Mouse (Mus musculus) layer of hippocampus, adult 2 months (tissue): Measurements from ENCODE around the gene Zfp90. TPM values are rescaled to one million over a fixed set of nuclear protein-coding genes. Genes with fewer than 3 reads are reported as not detected.

Source experiments
- DNase-seq, 2 experiments: peaks; one replicate each; pipeline ENCODE4 v3.0.0; 2022; ENCODE audit warnings: low spot score in 2 of 2
- H3K27ac ChIP-seq: fragments of 200-600 bp; 2 replicates; pipeline ENCODE4 v1.8.1; 2022
- H3K4me3 ChIP-seq: fragments of 200-600 bp; 2 replicates; pipeline ENCODE4 v1.8.1; 2022; ENCODE audit warnings: mild to moderate bottlenecking
- CTCF ChIP-seq: fragments of 200-600 bp; conservative IDR thresholded peaks from 2 replicates; pipeline ENCODE4 v1.8.1; 2022; ENCODE audit warnings: antibody characterized with exemption, mild to moderate bottlenecking, moderate library complexity
- long read RNA-seq, 2 experiments: library from polyadenylated mRNA; stranded (forward); transcript quantifications; one replicate each; pipeline ENCODE4 v2.0.0; 2021; ENCODE audit warnings: borderline mapping rate in 2 of 2
- total RNA-seq, 2 experiments: library from RNA; stranded (reverse); gene quantifications; 2 replicates each; pipeline ENCODE4 v1.2.3; 2021

Zfp90 gene
- 10 to 100 TPM; 10.6 to 12.9 TPM for total RNA-seq
- long read RNA-seq, experiment 1, partial matches to known transcripts, result 3 of 12 reads
- long read RNA-seq, experiment 1, other reads (novel, unspliced or antisense), result 1 of 12 reads
- long read RNA-seq, experiment 2, partial matches to known transcripts, result 3 of 13 reads
- long read RNA-seq, experiment 2, other reads (novel, unspliced or antisense), result 2 of 13 reads

DNA sequence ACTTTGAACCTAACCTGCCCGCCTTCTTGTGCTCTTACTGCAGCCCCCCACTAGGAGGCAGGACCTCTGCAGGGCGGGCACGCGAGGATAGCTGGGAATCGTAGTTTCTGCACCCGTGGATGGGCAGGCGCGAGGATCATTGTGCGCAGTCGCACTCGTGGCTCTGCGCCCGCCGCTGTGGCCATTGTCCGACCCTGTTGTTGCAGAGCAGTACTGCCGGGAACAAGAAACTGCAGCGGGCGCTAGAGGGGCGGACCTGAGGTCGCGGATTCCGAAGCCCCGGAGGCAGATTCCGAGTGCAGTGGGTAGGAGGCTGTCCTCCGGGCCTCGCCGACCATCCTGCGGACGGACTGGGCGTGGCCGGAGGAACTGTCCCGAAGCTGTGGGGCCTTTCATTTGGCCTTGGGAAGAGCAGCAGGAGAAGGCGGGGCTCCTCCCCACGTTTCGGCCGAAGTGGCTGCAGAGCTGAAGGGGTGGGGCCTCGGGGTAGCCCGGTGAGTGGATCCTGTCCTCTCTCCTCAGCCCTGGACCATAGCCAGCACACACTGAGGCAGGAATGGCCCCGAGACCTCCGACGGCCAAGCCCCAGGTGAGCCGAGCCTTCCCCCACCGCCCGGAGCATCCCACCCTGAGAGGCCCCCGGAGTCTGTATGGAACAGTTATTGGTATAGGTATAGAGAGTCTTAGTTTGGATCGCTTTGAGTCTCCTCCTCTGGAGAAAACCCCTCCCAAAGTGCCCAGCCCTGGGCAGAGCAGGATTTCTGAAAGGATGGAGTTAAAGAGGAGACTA lies at the start of gene Zfp90:
Gene Zfp90 (plus strand): TSS at position 146 of the 790 bp plus-strand sequence.
- peak; percentile 81 for TF ChIP-seq CTCF
- H3K27ac ChIP-seq, result peak within 1 kb of the TSS; percentile 86
- peak within 1 kb of the TSS; percentile 74 for H3K4me3 ChIP-seq
- DNase-seq, result peak; percentile 93

DNA sequence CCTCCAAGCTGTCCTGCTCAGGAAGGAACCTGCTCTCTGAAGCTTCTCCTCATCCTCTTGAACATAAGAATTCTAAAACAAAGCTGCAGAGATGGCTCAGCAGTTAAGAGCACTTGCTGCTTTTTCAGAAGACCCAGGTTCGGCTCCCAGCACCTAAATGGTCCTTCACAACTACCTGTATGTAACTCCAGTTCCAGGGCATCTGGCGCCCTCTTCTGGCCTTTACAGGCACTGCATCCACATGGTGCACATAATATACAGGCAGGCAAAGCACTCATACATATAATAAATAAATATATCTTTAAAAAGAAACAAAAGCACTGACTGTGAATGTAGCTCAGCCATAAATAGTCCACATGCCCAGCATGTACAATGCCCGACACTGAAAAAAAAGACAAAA lies 46.6 kb upstream of the Zfp90 start:
- Histone ChIP-seq H3K27ac (no peak overlapping the region), H3K4me3 (no peak overlapping the region)
- TF ChIP-seq CTCF, result peak; percentile 54
- DNase-seq, result no peak

DNA sequence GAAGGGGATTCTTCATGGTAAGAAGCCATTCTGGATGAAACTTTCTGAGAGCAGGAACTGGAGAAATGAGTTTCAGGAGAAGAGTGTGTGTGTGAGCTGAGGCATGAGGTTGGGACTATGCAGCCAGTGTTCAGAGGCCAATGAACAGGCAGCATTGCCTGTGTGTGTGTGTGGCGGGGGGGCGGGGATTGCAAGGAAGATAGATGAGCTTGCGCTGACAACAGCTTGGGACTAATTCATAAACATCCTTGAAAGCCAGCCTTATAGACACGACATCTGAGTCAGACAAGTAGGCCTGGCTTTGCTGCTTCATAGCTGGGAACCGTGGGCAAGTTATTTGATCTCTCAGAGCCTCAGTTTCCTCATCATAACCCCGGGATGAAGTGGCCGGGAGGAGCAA lies 46.1 kb upstream of the Zfp90 start:
- no peak overlapping the region for H3K4me3 ChIP-seq
- H3K27ac ChIP-seq, result no peak overlapping the region
- no peak for DNase-seq
- no peak for TF ChIP-seq CTCF

DNA sequence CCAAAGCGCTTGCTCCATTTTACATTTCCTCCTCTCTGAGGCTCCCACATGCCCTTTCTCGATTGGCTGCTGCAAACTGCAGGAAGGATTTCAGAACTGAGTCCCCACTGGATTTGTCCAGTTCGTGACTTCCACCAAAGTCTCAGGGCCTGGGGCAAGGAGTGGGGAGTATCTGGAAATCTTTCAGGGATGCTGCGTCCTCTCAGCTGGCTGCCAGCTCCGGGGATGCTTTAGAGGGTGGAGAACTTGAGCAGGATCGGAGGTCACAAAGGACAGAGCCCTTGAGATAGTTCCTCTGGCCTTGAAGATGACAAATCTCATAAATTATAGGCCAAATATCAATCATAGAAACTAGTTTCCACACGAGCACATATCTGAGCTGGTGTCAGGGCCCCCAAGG lies 39.2 kb upstream of the Zfp90 start:
- Histone ChIP-seq H3K4me3 (no peak overlapping the region), H3K27ac (no peak overlapping the region)
- no peak for TF ChIP-seq CTCF
- DNase-seq, result no peak

DNA sequence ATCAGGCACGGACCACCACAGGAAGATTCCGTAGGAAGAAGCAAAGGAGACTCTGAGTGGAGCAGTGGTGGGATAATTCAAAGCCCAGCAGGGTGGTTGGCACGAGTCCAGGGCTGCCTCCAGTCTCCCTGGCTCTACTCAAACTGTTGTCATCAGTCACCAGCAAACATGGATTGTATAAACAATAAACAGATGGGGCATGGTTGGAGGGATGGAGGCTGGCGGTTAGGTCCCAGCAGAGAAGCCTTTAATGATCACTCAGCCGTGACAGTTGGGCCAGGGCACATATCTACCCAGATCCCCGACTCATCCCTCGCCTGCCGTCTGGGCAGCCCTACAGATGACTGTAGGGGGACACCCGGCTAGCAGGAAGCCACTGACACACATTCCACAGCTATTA lies 38.3 kb upstream of the Zfp90 start:
- TF ChIP-seq CTCF, result no peak
- peak in 1 of 2 experiments; percentile 22 for DNase-seq

DNA sequence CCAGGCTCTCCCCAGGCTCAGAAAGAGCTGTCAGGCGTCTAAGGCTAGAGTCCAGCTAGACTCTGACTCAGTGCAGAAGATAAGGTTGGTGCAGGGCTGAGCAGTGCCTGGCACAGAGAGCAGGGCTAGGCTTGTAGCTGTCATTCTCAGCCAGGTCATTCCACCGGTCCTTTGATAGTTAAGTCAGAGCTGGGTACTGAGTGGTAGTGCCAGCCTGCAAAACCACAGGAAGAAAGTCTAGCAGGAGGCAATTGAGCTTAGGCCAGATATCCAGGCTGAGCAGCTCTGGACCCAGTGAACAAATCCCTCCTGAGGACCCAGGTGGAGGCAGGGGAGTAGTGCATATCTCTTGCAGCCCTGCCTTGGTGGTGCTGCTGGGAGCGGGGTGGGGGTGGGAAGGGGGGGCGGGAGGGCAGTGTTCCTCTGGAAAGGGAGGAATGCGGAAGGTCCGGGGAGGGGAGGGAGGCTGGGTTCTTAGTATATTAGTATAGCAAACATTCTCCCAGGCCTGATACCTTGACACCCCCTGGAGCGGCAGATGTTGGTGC lies 36.6 kb upstream of the Zfp90 start:
- H3K27ac ChIP-seq, result no peak overlapping the region
- TF ChIP-seq CTCF, result no peak
- no peak overlapping the region for H3K4me3 ChIP-seq
- no peak for DNase-seq

More for the DNA sequence above, 38.3 kb upstream of the Zfp90 start:
- no peak overlapping the region for H3K4me3 ChIP-seq
- no peak overlapping the region for H3K27ac ChIP-seq

DNA sequence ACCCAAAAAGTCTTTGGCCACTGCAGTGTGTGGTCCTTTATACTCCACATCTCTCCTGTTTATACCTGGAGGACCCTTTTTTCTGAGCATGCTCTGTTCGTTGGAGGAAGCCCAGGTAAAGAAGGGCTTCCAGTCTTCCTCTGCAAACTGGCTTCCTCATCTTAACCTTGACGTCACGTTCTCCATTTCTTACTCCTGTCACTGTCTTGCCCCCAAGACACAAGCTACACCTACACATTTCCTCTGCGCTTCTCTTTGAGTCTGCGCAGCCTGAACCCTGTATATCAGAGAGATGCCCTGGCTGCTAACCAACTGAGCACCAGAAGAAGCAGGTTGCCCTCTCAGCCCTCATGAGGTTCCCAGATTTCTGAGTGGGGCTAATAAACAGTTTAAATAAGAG lies 35.8 kb upstream of the Zfp90 start:
- Histone ChIP-seq H3K4me3 (no peak overlapping the region), H3K27ac (no peak overlapping the region)
- TF ChIP-seq CTCF, result no peak
- DNase-seq, result no peak

DNA sequence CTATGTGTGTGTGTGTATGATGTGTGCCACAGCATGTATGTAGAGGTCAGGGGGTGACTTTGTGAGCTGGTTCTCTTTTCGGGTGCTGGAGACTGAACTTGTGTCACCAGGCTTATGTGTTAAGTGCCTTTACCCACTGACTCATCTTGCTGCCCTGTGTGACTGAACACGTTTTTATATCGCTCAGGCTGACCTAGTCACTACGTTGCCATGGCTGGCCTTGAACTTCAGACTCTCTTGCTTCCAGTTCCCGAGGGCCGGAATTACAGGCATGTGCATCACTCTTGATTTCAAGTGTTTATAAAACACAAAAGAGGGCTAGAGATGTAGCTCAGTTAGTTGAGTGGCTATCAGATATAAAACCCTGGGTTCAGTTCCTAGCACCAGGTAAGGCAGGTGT lies 34.1 kb upstream of the Zfp90 start:
- no peak for TF ChIP-seq CTCF
- Histone ChIP-seq H3K27ac (no peak overlapping the region), H3K4me3 (no peak overlapping the region)
- DNase-seq, result no peak

DNA sequence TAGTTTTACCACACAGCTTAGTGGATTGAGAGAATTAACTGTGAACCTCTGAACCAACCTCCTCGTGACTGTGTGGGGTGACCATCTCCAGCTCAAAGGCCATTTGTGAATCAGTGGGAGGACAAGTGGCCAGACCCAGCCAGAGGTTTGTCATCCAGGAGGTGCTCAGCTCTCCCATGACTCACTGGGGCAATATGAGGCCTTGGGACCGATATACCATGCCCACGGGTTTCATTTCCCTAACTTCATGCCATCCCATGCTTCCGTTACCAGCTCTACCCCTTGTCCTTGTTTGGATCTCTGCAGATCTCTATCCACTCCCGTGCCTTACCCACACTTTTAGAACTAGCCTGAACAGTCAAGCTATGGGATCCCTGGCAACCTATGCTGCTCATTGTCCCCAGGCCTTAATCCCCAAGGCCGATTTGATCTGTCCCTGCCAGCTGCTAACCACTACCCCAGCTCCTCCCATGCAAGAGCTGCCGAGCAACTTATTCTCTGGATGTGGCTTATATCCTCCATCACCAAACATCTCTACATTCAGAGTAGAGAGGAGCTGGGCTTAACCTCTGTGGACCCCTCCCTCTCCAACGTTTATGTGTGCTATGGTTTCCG lies 27.2 kb upstream of the Zfp90 start:
- Histone ChIP-seq H3K4me3 (no peak overlapping the region), H3K27ac (no peak overlapping the region)
- DNase-seq, result no peak
- no peak for TF ChIP-seq CTCF

DNA sequence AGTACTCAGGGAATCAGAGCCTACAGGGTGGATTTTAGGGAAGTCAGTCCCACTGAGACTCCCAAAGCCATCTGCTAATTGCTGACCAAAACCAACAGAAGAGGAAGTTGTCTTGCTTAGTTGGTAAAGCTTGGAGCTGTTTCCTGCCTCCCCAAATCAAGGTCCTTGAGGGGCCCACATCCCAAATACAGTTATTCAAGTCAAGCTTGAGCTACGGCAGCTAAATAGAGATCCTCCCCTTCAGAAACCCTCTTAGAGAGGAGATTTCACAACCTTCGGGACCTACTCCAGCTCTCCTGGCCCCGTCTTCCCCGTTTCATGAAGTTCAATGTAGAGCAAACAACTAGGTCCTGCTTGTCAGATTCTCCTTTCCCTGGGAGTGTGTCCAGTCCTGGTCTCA lies 20.6 kb upstream of the Zfp90 start:
- no peak for DNase-seq
- H3K27ac ChIP-seq, result no peak overlapping the region
- no peak overlapping the region for H3K4me3 ChIP-seq
- no peak for TF ChIP-seq CTCF

DNA sequence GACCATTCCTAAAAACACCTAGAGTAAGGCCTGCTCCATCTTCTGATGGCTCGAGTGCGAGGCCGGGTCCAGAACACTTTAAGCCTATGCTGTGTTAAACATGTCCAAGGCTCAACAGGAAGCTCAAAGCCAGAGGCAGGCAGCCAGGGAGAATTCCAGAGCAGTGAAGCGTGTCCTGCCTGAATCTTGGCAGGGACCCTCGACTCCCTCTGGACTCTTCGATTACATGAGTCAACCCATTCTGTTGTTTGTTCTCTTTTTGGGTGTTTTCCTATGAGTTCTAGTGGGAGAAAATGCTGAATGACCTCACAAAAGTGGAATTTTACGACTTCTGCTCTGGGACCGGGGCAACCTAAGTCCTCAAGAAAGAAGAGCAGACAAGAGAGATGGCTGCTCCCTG lies 15.4 kb upstream of the Zfp90 start:
- TF ChIP-seq CTCF, result no peak
- Histone ChIP-seq H3K4me3 (no peak overlapping the region), H3K27ac (peak overlapping the region; percentile 7; the same call in 1 of the 2 replicates)
- no peak for DNase-seq

DNA sequence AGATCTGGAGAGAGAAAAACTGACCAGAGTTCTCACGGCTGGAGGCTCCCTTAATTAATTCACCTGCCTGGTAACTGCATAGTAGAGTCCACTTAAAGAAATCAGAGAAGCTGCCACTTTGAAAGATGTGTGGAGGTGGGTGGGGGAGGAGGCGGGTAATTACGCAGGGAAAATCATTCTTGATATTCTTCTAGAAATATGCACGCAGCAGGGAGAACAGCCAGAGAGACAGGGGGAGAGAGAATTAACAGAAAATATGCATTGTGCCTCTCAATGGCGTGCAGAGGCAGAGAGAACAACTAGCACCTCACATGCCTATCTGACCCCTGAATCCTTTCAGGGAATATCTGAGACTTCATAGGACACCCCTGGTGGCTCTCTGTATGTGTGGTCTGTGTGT lies 14.9 kb upstream of the Zfp90 start:
- DNase-seq, result no peak
- peak overlapping the region; percentile 7; the same call in 1 of the 2 replicates for H3K27ac ChIP-seq
- H3K4me3 ChIP-seq, result no peak overlapping the region
- no peak for TF ChIP-seq CTCF

DNA sequence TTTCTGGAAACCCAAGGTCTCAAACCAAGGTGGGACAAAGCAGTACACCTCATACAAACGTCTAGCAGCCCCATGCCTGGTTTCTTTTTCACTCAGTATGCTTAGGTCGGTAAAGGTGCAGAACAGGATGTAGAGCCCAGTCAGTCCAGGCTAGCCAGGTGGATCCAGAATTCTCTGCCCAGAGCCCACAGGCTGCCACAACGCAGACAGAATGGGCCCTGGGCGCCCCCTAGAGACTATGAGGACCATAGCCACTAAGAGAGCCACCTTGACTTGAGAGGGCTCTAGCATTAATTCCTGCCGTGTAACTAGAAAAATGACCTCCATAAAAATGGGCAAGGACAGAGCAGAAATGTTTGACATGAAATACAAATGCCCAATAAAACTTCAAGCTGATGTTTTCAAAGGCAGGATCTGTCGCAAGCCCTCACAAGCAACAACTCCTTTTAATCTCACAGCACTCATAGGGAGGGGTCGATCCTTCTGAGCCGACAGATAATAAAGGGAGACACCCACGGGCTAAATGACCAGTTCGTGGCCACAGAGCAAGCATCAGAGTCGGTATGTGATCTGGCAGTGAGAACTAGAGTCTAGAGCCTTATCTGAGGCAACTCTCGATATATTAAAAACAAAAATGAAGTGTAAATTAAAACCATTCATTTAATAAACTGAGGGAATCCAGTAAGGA lies 11.7 kb upstream of the Zfp90 start:
- Histone ChIP-seq H3K4me3 (no peak overlapping the region), H3K27ac (no peak overlapping the region)
- peak; percentile 94 for TF ChIP-seq CTCF
- DNase-seq, result peak; percentile 52 to 67
